Mouse (Mus musculus) intestine, embryonic 14.5 days (tissue): ENCODE results near the gene Elp6. TPM values are rescaled to one million over a fixed set of nuclear protein-coding genes. Genes with fewer than 3 reads are reported as not detected.
"Not testable (repeated sequence)": the region's sequence is repeated elsewhere in the genome, so short reads cannot be mapped to it uniquely, and the experiment has no call there.

Source experiments
- ATAC-seq: fragments of 200-750 bp; cut with Nextera tagmentation; replicated peaks from 2 replicates; pipeline ENCODE4 v1.8.0; 2017; ENCODE audit warnings: low read depth, moderate number of reproducible peaks, moderate TSS enrichment, moderate library complexity; ENCODE audit not compliant: low FRiP score, low TSS enrichment
- DNase-seq: peaks from one replicate; pipeline ENCODE4 v3.0.0-alpha.2; 2018; ENCODE audit warnings: low spot score
- H3K27ac ChIP-seq: fragments of 300-500 bp; sonication (generic); 2 replicates; pipeline ENCODE4 v1.5.1; 2014; ENCODE audit warnings: low read depth, mild to moderate bottlenecking, control low read depth
- H3K27me3 ChIP-seq: fragments of 300-500 bp; sonication (generic); replicated peaks from 2 replicates; pipeline ENCODE4 v1.6.1; 2014; ENCODE audit warnings: low read length, control low read depth; ENCODE audit not compliant: control insufficient read depth, insufficient read depth
- H3K36me3 ChIP-seq: fragments of 300-500 bp; sonication (generic); 2 replicates; pipeline ENCODE4 v1.6.1; 2014; ENCODE audit warnings: low read length, control low read depth; ENCODE audit not compliant: control insufficient read depth, insufficient read depth
- H3K4me1 ChIP-seq: fragments of 300-500 bp; sonication (generic); replicated peaks from 2 replicates; pipeline ENCODE4 v1.6.1; 2014; ENCODE audit warnings: low read length, control low read depth, mixed read lengths; ENCODE audit not compliant: control insufficient read depth, insufficient read depth
- H3K4me2 ChIP-seq: fragments of 300-500 bp; sonication (generic); 2 replicates; pipeline ENCODE4 v1.6.1; 2014; ENCODE audit warnings: low read length
- H3K4me3 ChIP-seq: fragments of 300-500 bp; sonication (generic); 2 replicates; pipeline ENCODE4 v1.5.1; 2014; ENCODE audit warnings: low read depth, low read length, control low read depth, mixed read lengths
- H3K9ac ChIP-seq: fragments of 300-500 bp; sonication (generic); 2 replicates; pipeline ENCODE4 v1.6.1; 2014; ENCODE audit warnings: mild to moderate bottlenecking, low read length
- H3K9me3 ChIP-seq: fragments of 300-500 bp; sonication (generic); 2 replicates; pipeline ENCODE4 v1.6.1; 2016; ENCODE audit warnings: low read length, control low read depth; ENCODE audit not compliant: control insufficient read depth
- WGBS: fragments of 180-500 bp; shearing (Covaris S2); extraction: QIAGEN DNeasy Blood & Tissue Kit; methylation state at CpG from one replicate; pipeline ENCODE4 v1.1.7; 2014; 5-methylcytosine and 5-hydroxymethylcytosine counted together
- polyA plus RNA-seq: library from polyadenylated mRNA; unstranded; fragments of >200 nt; fragmentation: Nextera tagmentation; extraction: Ambion mirVana; gene quantifications from 2 replicates; pipeline ENCODE4 v1.2.1, GENCODE M21; 2014

The Elp6 gene
- polyA plus RNA-seq, 1 experiment from 2014 or later = 26.8 TPM

GRCm38 (mm10) chr9:110328178-110328577 is 23.2 kb downstream of the Elp6 start:
- H3K4me3 ChIP-seq = no peak overlapping the region
- WGBS = 70% methylated on average over 2 of the region's 2 CpGs
- H3K36me3 ChIP-seq = no peaks in the 10 kb centered on the region
- DNase-seq (no peak), ATAC-seq (no peak)
- H3K4me1 ChIP-seq = no peaks in the 10 kb centered on the region
- no peak overlapping the region for H3K9ac ChIP-seq
- H3K4me2 ChIP-seq = no peak overlapping the region
- H3K27me3 ChIP-seq = no peaks in the 10 kb centered on the region
- H3K27ac ChIP-seq = no peak overlapping the region
- H3K9me3 ChIP-seq = no peaks in the 10 kb centered on the region

GRCm38 (mm10) chr9:110328946-110329630 is 24.1 kb downstream of the Elp6 start:
- H3K4me2 ChIP-seq = no peak overlapping the region
- DNase-seq (no peak), ATAC-seq (no peak)
- H3K4me3 ChIP-seq = no peak overlapping the region
- no peak overlapping the region for H3K9ac ChIP-seq
- no peak overlapping the region for H3K27ac ChIP-seq
- H3K36me3 ChIP-seq = no peaks in the 10 kb centered on the region
- WGBS = 64% methylated on average over 5 of the region's 5 CpGs
- no peaks in the 10 kb centered on the region; the same call in 1 of the 2 replicates for H3K4me1 ChIP-seq
- no peaks in the 10 kb centered on the region for H3K9me3 ChIP-seq
- H3K27me3 ChIP-seq = no peaks in the 10 kb centered on the region

- no peak for ATAC-seq
- H3K9ac ChIP-seq = no peak overlapping the region
- no peaks in the 10 kb centered on the region for H3K27me3 ChIP-seq
- no peak for DNase-seq
- no peak overlapping the region for H3K27ac ChIP-seq
- WGBS = 85% methylated on average over 21 of the region's 21 CpGs
- no peak overlapping the region for H3K4me3 ChIP-seq
- no peaks in the 10 kb centered on the region; the same call in 1 of the 2 replicates for H3K4me1 ChIP-seq
- H3K36me3 ChIP-seq = no peaks in the 10 kb centered on the region
- no peaks in the 10 kb centered on the region for H3K9me3 ChIP-seq
- H3K4me2 ChIP-seq = no peak overlapping the region
These were observed 24.7 kb downstream of the Elp6 start for GRCm38 (mm10) chr9:110329655-110330054.

GRCm38 (mm10) chr9:110330341-110330740 is 25.4 kb downstream of the Elp6 start:
- Histone ChIP-seq H3K27me3 (no peaks in the 10 kb centered on the region), H3K9ac (no peak overlapping the region), H3K4me3 (no peak overlapping the region), H3K27ac (no peak overlapping the region), H3K4me1 (no peaks in the 10 kb centered on the region; the same call in 1 of the 2 replicates), H3K36me3 (no peaks in the 10 kb centered on the region), H3K9me3 (no peaks in the 10 kb centered on the region), H3K4me2 (no peak overlapping the region)
- DNase-seq (no peak), ATAC-seq (no peak)
- 55% methylated on average over 6 of the region's 6 CpGs for WGBS

GRCm38 (mm10) chr9:110330913-110331312 is 25.9 kb downstream of the Elp6 start:
- H3K4me3 ChIP-seq, H3K36me3 ChIP-seq, ATAC-seq, H3K4me2 ChIP-seq, H3K4me1 ChIP-seq, H3K27me3 ChIP-seq, H3K9me3 ChIP-seq, H3K27ac ChIP-seq, DNase-seq, H3K9ac ChIP-seq: not testable (repeated sequence)
- 90% methylated on average over 4 of the region's 5 CpGs for WGBS

GRCm38 (mm10) chr9:110333135-110333895 is 28.3 kb downstream of the Elp6 start, which contains the start of gene Scap:
Scap (plus strand) TSS chr9:110333288.
- H3K27me3 ChIP-seq = no peaks in the 10 kb centered on the region
- H3K4me1 ChIP-seq = no peaks in the 10 kb centered on the region; the same call in 1 of the 2 replicates
- peak within 1 kb of the TSS; percentile 52 for H3K4me2 ChIP-seq
- H3K36me3 ChIP-seq = no peaks in the 10 kb centered on the region
- no peak within 1 kb of the TSS for H3K27ac ChIP-seq
- under 1% methylated on average over 50 of the region's 78 CpGs for WGBS
- ATAC-seq (peak; percentile 89), DNase-seq (peak; percentile 100)
- H3K9me3 ChIP-seq = no peaks in the 10 kb centered on the region
- peak within 1 kb of the TSS; percentile 67 for H3K4me3 ChIP-seq
- H3K9ac ChIP-seq = peak within 1 kb of the TSS; percentile 58

- WGBS = 10% methylated on average over 12 of the region's 12 CpGs
- DNase-seq (no peak), ATAC-seq (no peak; the same call in 1 of the 2 replicates)
- Histone ChIP-seq H3K9ac (peak overlapping the region; percentile 58), H3K9me3 (no peaks in the 10 kb centered on the region), H3K4me3 (peak overlapping the region; percentile 67), H3K4me1 (no peaks in the 10 kb centered on the region; the same call in 1 of the 2 replicates), H3K27ac (no peak overlapping the region), H3K36me3 (no peaks in the 10 kb centered on the region), H3K27me3 (no peaks in the 10 kb centered on the region), H3K4me2 (peak overlapping the region; percentile 52)
These were observed 28.9 kb downstream of the Elp6 start for GRCm38 (mm10) chr9:110333896-110334259.

- Histone ChIP-seq H3K4me2 (no peak overlapping the region), H3K27ac (no peak overlapping the region), H3K9me3 (no peaks in the 10 kb centered on the region), H3K4me1 (no peaks in the 10 kb centered on the region; the same call in 1 of the 2 replicates), H3K27me3 (no peaks in the 10 kb centered on the region), H3K9ac (no peak overlapping the region), H3K36me3 (no peaks in the 10 kb centered on the region), H3K4me3 (no peak overlapping the region)
- no peak for ATAC-seq
- DNase-seq = no peak
- WGBS = 66% methylated on average over 8 of the region's 8 CpGs
These were observed 29.9 kb downstream of the Elp6 start for GRCm38 (mm10) chr9:110334849-110335248.
